Mouse (Mus musculus) induced T-regulatory cell, adult 2 months (primary cell): Measurements from ENCODE around the gene Crat.

Experiments
- DNase-seq: peaks from one replicate; pipeline ENCODE4 v3.0.0-alpha.2; 2012; ENCODE audit warnings: low read depth

Crat gene

GRCm38 (mm10) chr2:30366203-30366602, 49.4 kb downstream of the Crat start:
- DNase-seq = no peak

- DNase-seq = no peak
Measured at GRCm38 (mm10) chr2:30365281-30366069, 50.1 kb downstream of the Crat start.

DNA sequence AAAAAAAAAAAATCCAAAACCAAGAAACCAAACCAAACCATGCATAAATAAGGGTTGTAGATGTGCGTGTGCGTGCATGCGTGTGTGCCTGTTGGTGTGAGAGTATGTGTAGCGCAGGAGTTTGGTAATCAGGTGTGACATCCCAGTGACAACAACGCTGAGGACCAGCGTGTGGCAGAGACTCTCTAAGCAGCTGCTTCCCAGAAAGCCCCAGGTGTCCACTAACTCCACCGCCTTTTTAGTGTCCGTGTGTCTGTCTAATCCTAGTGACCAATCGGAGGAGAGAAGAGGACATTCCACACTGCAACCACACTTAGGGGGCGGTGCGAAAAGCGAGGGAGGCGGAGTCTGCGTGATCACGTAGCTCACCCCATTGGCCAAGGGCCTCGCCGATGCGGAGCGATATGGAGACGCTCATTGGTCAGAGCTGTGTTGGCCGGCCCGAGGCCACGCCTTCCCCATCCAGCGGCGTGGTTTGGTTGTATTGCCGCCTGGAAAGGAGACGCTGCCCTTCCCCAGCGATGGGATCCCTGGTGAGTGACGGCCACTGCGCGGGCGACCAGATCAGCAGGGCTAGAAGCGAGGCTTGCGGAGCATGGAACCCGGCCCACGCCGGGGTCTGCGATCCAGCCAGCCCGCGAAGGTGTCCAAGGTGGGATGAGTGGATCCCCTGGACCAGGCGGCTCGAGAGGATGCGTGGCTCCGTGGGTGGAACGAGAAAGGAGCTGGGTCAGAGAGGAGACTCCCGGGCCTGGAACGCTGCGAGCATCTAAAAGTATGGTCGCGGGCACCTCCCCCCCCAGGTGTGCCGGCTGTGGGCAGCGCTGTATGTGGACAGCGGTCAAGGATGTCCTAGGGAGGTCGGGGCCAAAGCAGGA, 51.6 kb downstream of the Crat start, which contains the start of gene Miga2:
Miga2 (plus strand) TSS at position 461 of the 878 bp plus-strand sequence.
- DNase-seq = peak; percentile 99

GRCm38 (mm10) chr2:30362865-30363264, 52.7 kb downstream of the Crat start:
- DNase-seq = peak; percentile 45

DNA sequence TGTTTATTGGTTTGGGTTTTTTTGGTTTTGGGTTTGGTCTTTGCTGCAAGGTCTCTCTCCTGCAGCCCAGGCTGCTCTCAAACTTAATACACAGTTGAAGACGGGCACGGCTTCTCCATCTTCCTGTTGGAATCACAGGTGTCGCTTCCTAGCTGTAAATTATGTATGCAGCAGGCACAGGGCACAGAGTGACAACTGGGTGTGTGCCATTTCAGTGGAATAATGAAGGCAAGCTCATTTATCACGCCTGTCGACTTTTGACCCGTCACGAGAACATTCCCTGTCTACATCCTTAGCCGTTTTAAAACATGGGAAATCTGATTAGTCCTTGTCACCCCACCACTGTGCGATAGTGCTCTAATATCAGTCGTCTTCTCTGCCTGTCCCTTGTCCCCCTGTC, 55.0 kb downstream of the Crat start:
- no peak for DNase-seq

GRCm38 (mm10) chr2:30358533-30359531, 56.8 kb downstream of the Crat start, which contains the start of gene Sh3glb2:
Gene Sh3glb2, minus strand, starts transcription at chr2:30359337.
- DNase-seq = peak; percentile 91

GRCm38 (mm10) chr2:30357552-30358510, 57.8 kb downstream of the Crat start:
- no peak for DNase-seq

DNA sequence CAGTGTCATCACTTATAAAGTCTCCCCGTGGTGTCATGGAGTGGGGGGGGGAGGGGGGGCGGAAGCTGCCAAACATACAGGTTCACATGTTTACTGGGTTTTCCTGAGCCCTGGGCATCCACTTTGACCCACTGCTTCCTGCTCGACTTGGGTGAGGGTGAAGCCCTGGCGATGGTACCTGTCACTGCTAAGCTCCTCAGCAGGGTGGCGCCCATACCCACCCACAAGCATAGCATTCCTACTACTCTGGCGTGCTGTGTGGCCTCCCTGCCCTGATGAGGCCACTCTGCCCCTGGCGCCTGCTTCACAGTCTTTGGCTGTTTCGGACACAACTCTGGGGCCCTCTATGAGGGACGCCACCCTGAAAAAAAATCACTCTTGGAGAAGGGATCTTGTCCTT, 58.7 kb downstream of the Crat start:
- no peak for DNase-seq

DNA sequence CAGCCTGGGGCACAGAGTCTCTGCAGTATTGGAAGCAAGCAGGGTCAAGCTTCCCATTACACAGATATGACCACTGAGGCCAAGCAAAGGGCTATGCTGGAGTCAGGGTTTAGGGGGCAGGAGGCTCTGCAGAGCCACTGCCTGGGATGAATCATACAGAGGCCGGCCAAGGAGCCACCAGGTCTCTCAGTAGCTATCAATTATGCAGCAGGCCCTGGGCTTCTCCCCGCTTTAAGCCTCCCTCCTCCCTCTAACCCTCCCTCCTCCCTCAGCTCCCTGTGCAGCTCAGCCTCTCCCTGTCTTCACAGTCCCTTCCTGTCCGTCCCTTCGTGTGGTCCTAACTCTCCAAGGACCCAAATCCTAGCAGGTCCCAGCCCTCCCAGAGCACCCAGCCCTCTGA, 59.3 kb downstream of the Crat start:
- no peak for DNase-seq

- DNase-seq = no peak
Measured at GRCm38 (mm10) chr2:30355861-30356260, 59.8 kb downstream of the Crat start.

- DNase-seq = no peak
Measured at GRCm38 (mm10) chr2:30351149-30351548, 64.5 kb downstream of the Crat start.
